In genomic region chr5:135306321-135306965, GRCm38 (mm10) we compare ENCODE assay signal across 36 mouse cellular contexts. TPM values are rescaled to one million over a fixed set of nuclear protein-coding genes. Genes with fewer than 3 reads are reported as not detected.
DNase-seq lines count a peak whose midpoint lies in the region; ATAC-seq and TF ChIP-seq lines count a peak whose summit lies in the region.
"Had no signal": no experiment of that assay in that cellular context is flagged by ENCODE, and none has a peak within 500 bp of the region (broad histone marks: within the 10 kb centered on the region; RNA-seq: fewer than 3 reads in every experiment).

No protein-coding gene starts in this region.

- no peaks in the 10 kb centered on the region for H3K27me3 ChIP-seq in intestine, embryonic 14.5 days (replicated peaks; ENCODE audit: control insufficient read depth, insufficient read depth, low read length)
- no peaks in the 10 kb centered on the region for H3K27me3 ChIP-seq in intestine, postnatal 0 days (replicated peaks; ENCODE audit: control insufficient read depth, insufficient read depth, low read length)
- H3K27me3 ChIP-seq: embryonic facial prominence, embryonic 13.5 days; forebrain, embryonic 13.5 days had no signal

- no peak overlapping the region for H3K4me3 ChIP-seq in intestine, embryonic 14.5 days (ENCODE audit: low read depth, low read length)
- H3K4me3 ChIP-seq in intestine, postnatal 0 days (ENCODE audit: low read depth, low read length), result no peak overlapping the region
- H3K4me3 ChIP-seq in ES-E14 (ENCODE audit: insufficient read depth in 1 of 2, low read depth in 1 of 2, low read length in 2 of 2, poor library complexity in 1 of 2, severe bottlenecking in 1 of 2), result no peak overlapping the region
- H3K4me3 ChIP-seq: embryonic facial prominence, embryonic 10.5 days; embryonic facial prominence, embryonic 13.5 days; forebrain, embryonic 10.5 days; forebrain, embryonic 13.5 days; heart, embryonic 13.5 days; hindbrain, embryonic 10.5 days; hindbrain, embryonic 13.5 days had no signal

- no peak overlapping the region for H3K27ac ChIP-seq in intestine, embryonic 14.5 days (ENCODE audit: low read depth)
- H3K27ac ChIP-seq in intestine, postnatal 0 days (ENCODE audit: low read depth, low read length), result no peak overlapping the region
- no peak overlapping the region for H3K27ac ChIP-seq in ES-E14 (ENCODE audit: insufficient read depth, low read depth, low read length, poor library complexity, severe bottlenecking)
- H3K27ac ChIP-seq: embryonic facial prominence, embryonic 10.5 days; embryonic facial prominence, embryonic 13.5 days; forebrain, embryonic 10.5 days; forebrain, embryonic 13.5 days; heart, embryonic 13.5 days; hindbrain, embryonic 10.5 days; hindbrain, embryonic 13.5 days had no signal

- H3K9ac ChIP-seq in intestine, embryonic 14.5 days (ENCODE audit: low read length), result no peak overlapping the region
- H3K9ac ChIP-seq in intestine, postnatal 0 days (ENCODE audit: low read depth, low read length), result no peak overlapping the region
- no peak overlapping the region for H3K9ac ChIP-seq in ES-E14 (ENCODE audit: insufficient read depth, low read depth, low read length, poor library complexity, severe bottlenecking)
- H3K9ac ChIP-seq: embryonic facial prominence, embryonic 13.5 days; forebrain, embryonic 13.5 days; heart, embryonic 13.5 days; hindbrain, embryonic 13.5 days had no signal

- WGBS in intestine, embryonic 14.5 days, result 45% methylated on average over 10 of the region's 10 CpGs
- WGBS in intestine, postnatal 0 days, result 23% methylated on average over 10 of the region's 10 CpGs

- H3K9me3 ChIP-seq in intestine, embryonic 14.5 days (ENCODE audit: control insufficient read depth, low read length), result no peaks in the 10 kb centered on the region
- no peaks in the 10 kb centered on the region for H3K9me3 ChIP-seq in intestine, postnatal 0 days (ENCODE audit: control insufficient read depth)
- no peaks in the 10 kb centered on the region for H3K9me3 ChIP-seq in ES-E14 (ENCODE audit: control insufficient read depth, insufficient read depth, low read depth, low read length)
- H3K9me3 ChIP-seq: embryonic facial prominence, embryonic 10.5 days; embryonic facial prominence, embryonic 13.5 days; forebrain, embryonic 10.5 days; forebrain, embryonic 13.5 days; G1E; heart, embryonic 13.5 days; hindbrain, embryonic 10.5 days; hindbrain, embryonic 13.5 days had no signal

- TF ChIP-seq CTCF in intestine, postnatal 0 days (IDR thresholded peaks at IDR 0.05; ENCODE audit: low read depth), result no peak

- in situ Hi-C loops in ES-E14 (cut with MboI; ENCODE audit: low sequenced_read_pairs in 2 of 2, unreplicated experiment in 2 of 2), result no loop called here

- DNase-seq in intestine, embryonic 14.5 days (ENCODE audit: low spot score), result peak; percentile 50
- DNase-seq in ES-CJ7 (ENCODE audit: low read depth, low spot score) (peak; percentile 76), ES-E14 (ENCODE audit: low read depth, low spot score) (peak; percentile 47), ZHBTc4 (ENCODE audit: low read depth, low spot score) (peak; percentile 81)
- DNase-seq in adrenal gland, postnatal 10 days, result no peak
- DNase-seq in left cerebral cortex, adult 9 months (ENCODE audit: low spot score in 2 of 2), result no peak
- DNase-seq in urinary bladder, postnatal 14 days (ENCODE audit: low spot score), result no peak
- DNase-seq: adrenal gland, postnatal 14 days; cerebellum, adult 11 months; cerebellum, adult 2 months; cerebellum, postnatal 10 days; cerebellum, postnatal 36 days; embryo, embryonic 11 days; gastrocnemius, postnatal 14 days; heart, adult 18-20 months; heart, postnatal 36 days had no signal

- no peaks in the 10 kb centered on the region for H3K36me3 ChIP-seq in intestine, embryonic 14.5 days (ENCODE audit: control insufficient read depth, insufficient read depth, low read length)
- H3K36me3 ChIP-seq in intestine, postnatal 0 days (ENCODE audit: control insufficient read depth, insufficient read depth), result no peaks in the 10 kb centered on the region
- no peaks in the 10 kb centered on the region for H3K36me3 ChIP-seq in ES-E14 (ENCODE audit: control insufficient read depth, insufficient read depth, low read length, poor library complexity, severe bottlenecking)
- H3K36me3 ChIP-seq: embryonic facial prominence, embryonic 10.5 days; embryonic facial prominence, embryonic 13.5 days; forebrain, embryonic 10.5 days; G1E; heart, embryonic 13.5 days; hindbrain, embryonic 10.5 days; hindbrain, embryonic 13.5 days had no signal

- no peaks in the 10 kb centered on the region for H3K4me1 ChIP-seq in intestine, embryonic 14.5 days (replicated peaks; ENCODE audit: control insufficient read depth, insufficient read depth, low read length)
- no peaks in the 10 kb centered on the region for H3K4me1 ChIP-seq in intestine, postnatal 0 days (replicated peaks; ENCODE audit: control insufficient read depth, insufficient read depth, low read length)
- H3K4me1 ChIP-seq in ES-E14 (ENCODE audit: control insufficient read depth in 2 of 2, insufficient read depth in 2 of 2, low read length in 2 of 2, poor library complexity in 1 of 2), result 0 out of 4 replicates have a peak, but pooled peaks cover 0 to 4% of the 10 kb centered on the region in 2 experiments
- H3K4me1 ChIP-seq: embryonic facial prominence, embryonic 10.5 days; embryonic facial prominence, embryonic 13.5 days; forebrain, embryonic 10.5 days; forebrain, embryonic 13.5 days; hindbrain, embryonic 13.5 days had no signal

- no peak for ATAC-seq in intestine, embryonic 14.5 days (replicated peaks; ENCODE audit: low FRiP score, low TSS enrichment, low read depth)
- no peak for ATAC-seq in intestine, postnatal 0 days
- ATAC-seq: CD4-positive, CD25-positive, alpha-beta regulatory T cell, adult 4 months; forebrain, embryonic 13.5 days; forebrain, embryonic 16.5 days; hindbrain, embryonic 16.5 days; intestine, embryonic 16.5 days; Patski had no signal

- no peak overlapping the region for H3K4me2 ChIP-seq in intestine, embryonic 14.5 days (ENCODE audit: low read length)
- H3K4me2 ChIP-seq in intestine, postnatal 0 days (replicated peaks; ENCODE audit: low read depth), result no peak overlapping the region
- H3K4me2 ChIP-seq: embryonic facial prominence, embryonic 13.5 days; forebrain, embryonic 13.5 days; heart, embryonic 13.5 days; hindbrain, embryonic 13.5 days had no signal

TF ChIP-seq in ES-E14, 5 proteins besides CTCF, POLR2A, EP300 and RAD21:
- no peak for TF ChIP-seq CHD2 (IDR thresholded peaks at IDR 0.05; ENCODE audit: low read depth, low read length)
- no peak for TF ChIP-seq ZC3H11A (IDR thresholded peaks at IDR 0.05; ENCODE audit: borderline replicate concordance, low read depth, low read length)
- TF ChIP-seq MAFK (IDR thresholded peaks at IDR 0.05; ENCODE audit: insufficient read depth, low read depth, low read length), result no peak
- TF ChIP-seq HCFC1 (IDR thresholded peaks at IDR 0.05; ENCODE audit: borderline replicate concordance, insufficient read depth, low read length), result no peak
- TF ChIP-seq ZNF384 (IDR thresholded peaks at IDR 0.05; ENCODE audit: low read depth, low read length), result no peak
TF ChIP-seq in ES-E14: peak in this region for 0.

RNA-seq across cellular contexts. Expression of gene Fkbp6, which starts 43.4 kb away (rescaled TPM):
- polyA plus RNA-seq in intestine, embryonic 14.5 days (2014; fragmentation: Nextera tagmentation; extraction: Ambion mirVana), result 0.19 TPM in 2 replicates
- polyA plus RNA-seq in intestine, postnatal 0 days (2015; fragmentation: Nextera tagmentation; extraction: Ambion mirVana), result 0.12 and 0.34 TPM in 2 replicates
- total RNA-seq in ES-E14 (2012; rRNA removed), result 6.4 and 20.1 TPM in 2 replicates
- under 1 TPM in 1 of 2 experiments, not detected in 1; 0.27 TPM for total RNA-seq in adrenal gland, postnatal 10 days (2021)
- total RNA-seq: adrenal gland, postnatal 14 days; G1E; gastrocnemius, adult 18-20 months; gastrocnemius, postnatal 14 days had no signal
- polyA plus RNA-seq: C2C12; CD4-positive, CD25-positive, alpha-beta regulatory T cell, adult 4 months; cerebellum, adult 2 months; embryonic facial prominence, embryonic 10.5 days; embryonic facial prominence, embryonic 13.5 days; forebrain, embryonic 13.5 days; forebrain, embryonic 16.5 days; G1E; heart, embryonic 16.5 days; Patski had no signal

RNA-seq across cellular contexts. Expression of gene Trim50, which starts 46.7 kb away (rescaled TPM):
- not detected in 2 replicates for polyA plus RNA-seq in intestine, embryonic 14.5 days (2014; fragmentation: Nextera tagmentation; extraction: Ambion mirVana)
- 0.24 and 0.30 TPM in 2 replicates for polyA plus RNA-seq in intestine, postnatal 0 days (2015; fragmentation: Nextera tagmentation; extraction: Ambion mirVana)
- total RNA-seq in ES-E14 (2012; rRNA removed), result 0.11 TPM in 1 of 2 replicates, not detected in the other
- total RNA-seq in adrenal gland, postnatal 10 days (2021), result not detected
- total RNA-seq: adrenal gland, adult 18-20 months; adrenal gland, postnatal 14 days; gastrocnemius, adult 18-20 months; gastrocnemius, postnatal 14 days; gastrocnemius, postnatal 4 days; heart, postnatal 36 days had no signal
- polyA plus RNA-seq: C2C12; CD4-positive, CD25-positive, alpha-beta regulatory T cell, adult 4 months; cortical plate, adult 2 months; embryonic facial prominence, embryonic 10.5 days; forebrain, embryonic 10.5 days; forebrain, embryonic 13.5 days; forebrain, embryonic 16.5 days; G1E; heart, embryonic 13.5 days; heart, embryonic 16.5 days; hindbrain, embryonic 13.5 days; hindbrain, embryonic 16.5 days; Patski had no signal

RNA-seq across cellular contexts. Expression of gene Fzd9, which starts 55.4 kb away (rescaled TPM):
- 0.65 and 1.2 TPM in 2 replicates for polyA plus RNA-seq in intestine, embryonic 14.5 days (2014; fragmentation: Nextera tagmentation; extraction: Ambion mirVana)
- polyA plus RNA-seq in intestine, postnatal 0 days (2015; fragmentation: Nextera tagmentation; extraction: Ambion mirVana), result 0.07 and 0.18 TPM in 2 replicates
- total RNA-seq in ES-E14 (2012; rRNA removed), result 9.4 and 18.2 TPM in 2 replicates
- 1 to 10 TPM; 2.1 to 2.7 TPM for total RNA-seq in adrenal gland, postnatal 10 days (2021)
- total RNA-seq: G1E had no signal
- polyA plus RNA-seq: CD4-positive, CD25-positive, alpha-beta regulatory T cell, adult 4 months had no signal

Comparison
In these comparisons a context has a peak if more than half of its experiments do, and no peak if none do; other contexts are left out.
1. DNase-seq: peak in intestine, embryonic 14.5 days (single experiment), ES-CJ7 (single experiment), ES-E14 (single experiment) and ZHBTc4 (single experiment); none in adrenal gland, postnatal 10 days (single experiment), left cerebral cortex, adult 9 months (0 of 2) and urinary bladder, postnatal 14 days (single experiment).